In the genomic region with DNA sequence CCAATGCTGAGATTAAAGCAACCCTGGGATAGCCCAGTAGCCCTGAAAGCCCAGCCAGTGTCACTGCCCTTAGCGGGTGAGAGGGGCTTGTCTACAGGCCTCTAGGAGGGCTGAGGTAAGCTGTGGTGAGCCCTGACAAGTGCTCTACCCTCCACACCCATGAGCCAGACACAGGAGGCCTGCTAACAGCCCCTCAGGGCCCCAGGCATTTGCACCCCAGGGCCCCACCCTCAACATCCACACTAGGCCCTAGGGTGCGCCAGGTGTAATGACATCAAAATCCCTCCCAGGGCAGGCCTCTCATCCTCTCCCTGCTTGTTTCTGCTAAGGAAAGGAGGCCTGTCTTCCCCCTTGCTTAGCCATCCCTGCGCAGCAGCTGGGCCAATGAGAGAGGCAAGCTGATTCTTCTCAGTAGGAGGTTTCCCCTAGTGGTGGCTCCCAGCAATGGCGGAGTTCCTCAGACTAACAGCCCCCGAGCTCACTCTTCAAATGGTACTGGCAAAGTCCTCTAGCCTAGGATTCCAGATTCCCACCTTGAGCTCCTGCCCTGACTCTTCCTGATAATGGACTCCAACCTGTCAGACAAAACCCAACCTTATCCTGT, we compare ENCODE assay signal across 8 mouse cellular contexts. TPM values are rescaled to one million over a fixed set of nuclear protein-coding genes. Genes with fewer than 3 reads are reported as not detected.
DNase-seq lines count a peak whose midpoint lies in the region; ATAC-seq and TF ChIP-seq lines count a peak whose summit lies in the region.

No protein-coding gene starts in this region.

- H3K4me3 ChIP-seq in forebrain, embryonic 11.5 days (ENCODE audit: low read depth, low read length), result no peak overlapping the region
- no peak overlapping the region for H3K4me3 ChIP-seq in forebrain, embryonic 12.5 days (replicated peaks)
- no peak overlapping the region for H3K4me3 ChIP-seq in liver, adult 2 months (ENCODE audit: insufficient read depth, low read depth, low read length)
- no peak overlapping the region for H3K4me3 ChIP-seq in liver, embryonic 11.5 days (ENCODE audit: low read depth, low read length)
- H3K4me3 ChIP-seq in bone marrow, adult 2 months (replicated peaks; ENCODE audit: control insufficient read depth, low read depth, low read length), result no peak overlapping the region

- no peak overlapping the region for H3K4me2 ChIP-seq in forebrain, embryonic 11.5 days (ENCODE audit: low read depth, low read length, severe bottlenecking)
- no peak overlapping the region for H3K4me2 ChIP-seq in forebrain, embryonic 12.5 days
- H3K4me2 ChIP-seq in liver, embryonic 11.5 days, result no peak overlapping the region

- no peak overlapping the region for H3K27ac ChIP-seq in forebrain, embryonic 11.5 days (ENCODE audit: low read depth, low read length)
- H3K27ac ChIP-seq in forebrain, embryonic 12.5 days, result no peak overlapping the region
- H3K27ac ChIP-seq in liver, adult 2 months (replicated peaks; ENCODE audit: insufficient read depth, low read depth, low read length), result no peak overlapping the region
- H3K27ac ChIP-seq in liver, embryonic 11.5 days (ENCODE audit: low read depth, low read length), result no peak overlapping the region
- H3K27ac ChIP-seq in bone marrow, adult 2 months (ENCODE audit: control insufficient read depth, insufficient read depth, low read depth, low read length, poor library complexity), result no peak overlapping the region

- no peak for TF ChIP-seq POLR2A in liver, adult 2 months (IDR thresholded peaks at IDR 0.05; ENCODE audit: extremely low read depth, insufficient read depth, low read length)
- no peak for TF ChIP-seq POLR2A in bone marrow, adult 2 months (IDR thresholded peaks at IDR 0.05; ENCODE audit: borderline replicate concordance, control insufficient read depth, low read depth, low read length)

- H3K9ac ChIP-seq in forebrain, embryonic 11.5 days (ENCODE audit: low read length), result no peak overlapping the region
- H3K9ac ChIP-seq in forebrain, embryonic 12.5 days, result no peak overlapping the region
- H3K9ac ChIP-seq in liver, adult 2 months (ENCODE audit: low read depth, low read length), result no peak overlapping the region
- no peak overlapping the region for H3K9ac ChIP-seq in liver, embryonic 11.5 days (ENCODE audit: low read depth, low read length)

- H3K4me1 ChIP-seq in forebrain, embryonic 11.5 days (replicated peaks; ENCODE audit: control insufficient read depth, insufficient read depth, low read length), result no peaks in the 10 kb centered on the region
- H3K4me1 ChIP-seq in forebrain, embryonic 12.5 days, result no peaks in the 10 kb centered on the region; the same call in 1 of the 2 replicates
- peaks cover 16% of the 10 kb centered on the region for H3K4me1 ChIP-seq in liver, adult 2 months (ENCODE audit: control insufficient read depth, insufficient read depth, low read length)
- H3K4me1 ChIP-seq in liver, embryonic 11.5 days (replicated peaks; ENCODE audit: control insufficient read depth, insufficient read depth, low read length), result no peaks in the 10 kb centered on the region
- H3K4me1 ChIP-seq in bone marrow, adult 2 months (ENCODE audit: control insufficient read depth, insufficient read depth, low read length), result no peaks in the 10 kb centered on the region

- H3K79me2 ChIP-seq in liver, adult 2 months (ENCODE audit: control insufficient read depth, insufficient read depth, low read length), result no peaks in the 10 kb centered on the region

- DNase-seq in forebrain, embryonic 11.5 days (ENCODE audit: low spot score), result peak; percentile 58
- no peak for DNase-seq in liver, adult 2 months (ENCODE audit: extremely low read depth, low read depth, low spot score)
- DNase-seq in liver, embryonic 11.5 days (ENCODE audit: low spot score), result no peak
- no peak for DNase-seq in ovary, postnatal 14 days (ENCODE audit: low spot score)
- DNase-seq in urinary bladder, adult 18-20 months (ENCODE audit: low spot score in 2 of 2), result no peak

- 36% methylated on average over 5 of the region's 5 CpGs for WGBS in forebrain, embryonic 11.5 days
- WGBS in forebrain, embryonic 12.5 days, result 54% methylated on average over 5 of the region's 5 CpGs
- 74% methylated on average over 5 of the region's 5 CpGs for WGBS in liver, adult 2 months
- WGBS in liver, embryonic 11.5 days, result 43% methylated on average over 5 of the region's 5 CpGs
- 47% methylated on average over 5 of the region's 5 CpGs for WGBS in bone marrow, adult 2 months

- H3K9me3 ChIP-seq in forebrain, embryonic 11.5 days (ENCODE audit: control insufficient read depth, low read length), result no peaks in the 10 kb centered on the region
- 0 out of 2 replicates have a peak, but pooled peaks cover 2% of the 10 kb centered on the region for H3K9me3 ChIP-seq in forebrain, embryonic 12.5 days
- no peaks in the 10 kb centered on the region for H3K9me3 ChIP-seq in liver, embryonic 11.5 days (ENCODE audit: control insufficient read depth, low read length)

- no peaks in the 10 kb centered on the region; the same call in 1 of the 2 replicates for H3K27me3 ChIP-seq in forebrain, embryonic 11.5 days (ENCODE audit: control insufficient read depth, insufficient read depth, low read length)
- peaks cover 35% of the 10 kb centered on the region for H3K27me3 ChIP-seq in forebrain, embryonic 12.5 days
- no peaks in the 10 kb centered on the region for H3K27me3 ChIP-seq in liver, adult 2 months (ENCODE audit: control insufficient read depth, insufficient read depth, low read length)
- no peaks in the 10 kb centered on the region; the same call in 1 of the 2 replicates for H3K27me3 ChIP-seq in liver, embryonic 11.5 days (replicated peaks; ENCODE audit: control insufficient read depth, insufficient read depth, low read length)

- ATAC-seq in forebrain, embryonic 11.5 days (replicated peaks; ENCODE audit: low FRiP score), result no peak
- no peak for ATAC-seq in forebrain, embryonic 12.5 days (ENCODE audit: low FRiP score)
- no peak for ATAC-seq in liver, embryonic 11.5 days (replicated peaks; ENCODE audit: low FRiP score)
- peak; percentile 44 for ATAC-seq in megakaryocyte progenitor cell, adult 5-6 weeks (replicated peaks; ENCODE audit: poor library complexity)

- H3K36me3 ChIP-seq in forebrain, embryonic 11.5 days (ENCODE audit: control insufficient read depth, insufficient read depth, low read length), result no peaks in the 10 kb centered on the region
- H3K36me3 ChIP-seq in forebrain, embryonic 12.5 days (replicated peaks), result no peaks in the 10 kb centered on the region
- no peaks in the 10 kb centered on the region for H3K36me3 ChIP-seq in liver, adult 2 months (ENCODE audit: control insufficient read depth, insufficient read depth, low read length)
- H3K36me3 ChIP-seq in liver, embryonic 11.5 days (ENCODE audit: control insufficient read depth, insufficient read depth, low read length), result no peaks in the 10 kb centered on the region

- peak; percentile 47; the same call in 1 of the 2 replicates for TF ChIP-seq CTCF in liver, adult 2 months (IDR thresholded peaks at IDR 0.05; ENCODE audit: low read depth, low read length)
- TF ChIP-seq CTCF in bone marrow, adult 2 months (IDR thresholded peaks at IDR 0.05; ENCODE audit: control insufficient read depth, insufficient read depth, low read length), result peak; percentile 52; the same call in 1 of the 2 replicates

RNA-seq across cellular contexts. Expression of a gene that starts 22.1 kb away (rescaled TPM):
- polyA plus RNA-seq in forebrain, embryonic 11.5 days (2014; fragmentation: Nextera tagmentation; extraction: Ambion mirVana), result 0.31 and 0.51 TPM in 2 replicates
- 0.53 and 0.74 TPM in 2 replicates for polyA plus RNA-seq in forebrain, embryonic 12.5 days (2016; fragmentation: Nextera tagmentation; extraction: Ambion mirVana)
- total RNA-seq in liver, adult 2 months (2014; rRNA removed), result 184 and 206 TPM in 2 replicates
- 36.2 and 39.8 TPM in 2 replicates for polyA plus RNA-seq in liver, adult 2 months (2012; rRNA removed)
- 2.5 and 3.4 TPM in 2 replicates for polyA plus RNA-seq in liver, embryonic 11.5 days (2014; fragmentation: Nextera tagmentation; extraction: Ambion mirVana)
- polyA plus RNA-seq in bone marrow, adult 2 months (2011; ENCODE audit: insufficient read depth, insufficient read length, low replicate concordance, missing spikeins), result 1.1 TPM in 1 of 2 replicates, not detected in the other
- not detected in 2 replicates for total RNA-seq in megakaryocyte progenitor cell, adult 5-6 weeks (2015)
- total RNA-seq in megakaryocyte progenitor cell, adult 5-6 weeks (2017), result not detected in 2 replicates
